Mouse (Mus musculus): ENCODE results near the gene Edc4. TPM values are rescaled to one million over a fixed set of nuclear protein-coding genes. Genes with fewer than 3 reads are reported as not detected.
"Not testable (repeated sequence)": the region's sequence is repeated elsewhere in the genome, so short reads cannot be mapped to it uniquely, and the experiment has no call there.

Gene Edc4
- polyA plus RNA-seq (2016; fragmentation: Nextera tagmentation; extraction: Ambion mirVana): 70.5 and 72.6 TPM in 2 replicates

- peak within 1 kb of the TSS; percentile 63; the same call in 1 of the 2 replicates for H3K27ac ChIP-seq
- H3K36me3 ChIP-seq: peaks cover 54% of the 10 kb centered on the region
- peak within 1 kb of the TSS; percentile 75 for H3K4me3 ChIP-seq
- H3K4me1 ChIP-seq: peaks cover 17% of the 10 kb centered on the region
- ATAC-seq (ENCODE audit: insufficient number of reproducible peaks, insufficient read depth, low FRiP score, low TSS enrichment): peak; percentile 55
- 1% methylated on average over 45 of the region's 45 CpGs for WGBS
- H3K4me2 ChIP-seq (replicated peaks): peak within 1 kb of the TSS; percentile 74
- no peaks in the 10 kb centered on the region for H3K27me3 ChIP-seq
- H3K9ac ChIP-seq: peak within 1 kb of the TSS; percentile 81
- no peaks in the 10 kb centered on the region for H3K9me3 ChIP-seq
Measured at GRCm38 (mm10) chr8:105880754-105881520, at the start of gene Edc4. Edc4 (plus strand) TSS chr8:105880881.

- H3K27me3 ChIP-seq; H3K9ac ChIP-seq; ATAC-seq (ENCODE audit: insufficient number of reproducible peaks, insufficient read depth, low FRiP score, low TSS enrichment); H3K36me3 ChIP-seq; H3K4me3 ChIP-seq; H3K4me1 ChIP-seq; H3K9me3 ChIP-seq; H3K4me2 ChIP-seq (replicated peaks); H3K27ac ChIP-seq: not testable (repeated sequence)
- WGBS: 80% methylated on average over 2 of the region's 2 CpGs
Measured at GRCm38 (mm10) chr8:105833740-105834139, 46.9 kb upstream of the Edc4 start.

GRCm38 (mm10) chr8:105835318-105835717, 45.4 kb upstream of the Edc4 start:
- 28% methylated on average over 11 of the region's 11 CpGs for WGBS
- Histone ChIP-seq H3K4me3 (no peak overlapping the region), H3K27me3 (no peaks in the 10 kb centered on the region), H3K36me3 (no peaks in the 10 kb centered on the region), H3K9me3 (no peaks in the 10 kb centered on the region), H3K9ac (no peak overlapping the region), H3K4me2 (replicated peaks) (no peak overlapping the region), H3K27ac (no peak overlapping the region), H3K4me1 (no peaks in the 10 kb centered on the region)
- ATAC-seq (ENCODE audit: insufficient number of reproducible peaks, insufficient read depth, low FRiP score, low TSS enrichment): no peak

- ATAC-seq (ENCODE audit: insufficient number of reproducible peaks, insufficient read depth, low FRiP score, low TSS enrichment): no peak
- H3K9ac ChIP-seq: no peak overlapping the region
- 80% methylated on average over 6 of the region's 6 CpGs for whole genome bisulfite sequencing
- H3K27ac ChIP-seq: no peak overlapping the region
- H3K4me1 ChIP-seq: no peaks in the 10 kb centered on the region
- H3K4me2 ChIP-seq (replicated peaks): no peak overlapping the region
- H3K36me3 ChIP-seq: peaks cover 9% of the 10 kb centered on the region; the same call in 1 of the 2 replicates
- no peak overlapping the region for H3K4me3 ChIP-seq
- no peaks in the 10 kb centered on the region for H3K27me3 ChIP-seq
- no peaks in the 10 kb centered on the region for H3K9me3 ChIP-seq
Measured at GRCm38 (mm10) chr8:105836991-105837390, 43.7 kb upstream of the Edc4 start.

- H3K9ac ChIP-seq: no peak overlapping the region
- no peak overlapping the region for H3K27ac ChIP-seq
- ATAC-seq (ENCODE audit: insufficient number of reproducible peaks, insufficient read depth, low FRiP score, low TSS enrichment): no peak
- no peak overlapping the region for H3K4me3 ChIP-seq
- H3K4me1 ChIP-seq: no peaks in the 10 kb centered on the region
- no peaks in the 10 kb centered on the region for H3K9me3 ChIP-seq
- no peaks in the 10 kb centered on the region for H3K27me3 ChIP-seq
- peaks cover 17% of the 10 kb centered on the region for H3K36me3 ChIP-seq
- H3K4me2 ChIP-seq (replicated peaks): no peak overlapping the region
- 84% methylated on average over 5 of the region's 5 CpGs for WGBS
Measured at GRCm38 (mm10) chr8:105839209-105839608, 41.5 kb upstream of the Edc4 start.

- Histone ChIP-seq H3K36me3 (peaks cover 60% of the 10 kb centered on the region), H3K27me3 (no peaks in the 10 kb centered on the region), H3K9me3 (no peaks in the 10 kb centered on the region), H3K9ac (no peak overlapping the region), H3K4me3 (no peak overlapping the region), H3K27ac (no peak overlapping the region), H3K4me1 (peaks cover 7% of the 10 kb centered on the region), H3K4me2 (replicated peaks) (no peak overlapping the region)
- ATAC-seq (ENCODE audit: insufficient number of reproducible peaks, insufficient read depth, low FRiP score, low TSS enrichment): no peak
- WGBS: 88% methylated on average over 11 of the region's 11 CpGs
Measured at GRCm38 (mm10) chr8:105846678-105847077, 34.0 kb upstream of the Edc4 start.

GRCm38 (mm10) chr8:105850014-105850413, 30.7 kb upstream of the Edc4 start:
- WGBS: 80% methylated on average over 4 of the region's 4 CpGs
- H3K9me3 ChIP-seq: no peaks in the 10 kb centered on the region
- no peaks in the 10 kb centered on the region for H3K27me3 ChIP-seq
- H3K36me3 ChIP-seq: peaks cover 42% of the 10 kb centered on the region
- H3K4me2 ChIP-seq (replicated peaks): peak overlapping the region; percentile 42; the same call in 1 of the 2 replicates
- no peak overlapping the region for H3K27ac ChIP-seq
- no peak overlapping the region for H3K4me3 ChIP-seq
- no peak overlapping the region for H3K9ac ChIP-seq
- H3K4me1 ChIP-seq: peaks cover 7% of the 10 kb centered on the region
- no peak for ATAC-seq (ENCODE audit: insufficient number of reproducible peaks, insufficient read depth, low FRiP score, low TSS enrichment)

GRCm38 (mm10) chr8:105850611-105851010, 30.1 kb upstream of the Edc4 start:
- 0 out of 2 replicates have a peak overlapping the region, but pooled peaks have one; percentile 9 for H3K4me3 ChIP-seq

GRCm38 (mm10) chr8:105851651-105852143, 29.0 kb upstream of the Edc4 start:
- under 1% methylated on average over 34 of the region's 34 CpGs for WGBS
- peak overlapping the region; percentile 79 for H3K4me3 ChIP-seq
- H3K9ac ChIP-seq: peak overlapping the region; percentile 80
- no peaks in the 10 kb centered on the region for H3K27me3 ChIP-seq
- ATAC-seq (ENCODE audit: insufficient number of reproducible peaks, insufficient read depth, low FRiP score, low TSS enrichment): peak; percentile 83
- H3K9me3 ChIP-seq: no peaks in the 10 kb centered on the region
- peak overlapping the region; percentile 78 for H3K27ac ChIP-seq
- H3K4me1 ChIP-seq: peaks cover 17% of the 10 kb centered on the region
- peaks cover 26% of the 10 kb centered on the region for H3K36me3 ChIP-seq
- H3K4me2 ChIP-seq (replicated peaks): peak overlapping the region; percentile 68

More at GRCm38 (mm10) chr8:105850611-105851010, 30.1 kb upstream of the Edc4 start:
- peaks cover 7% of the 10 kb centered on the region for H3K4me1 ChIP-seq
- 75% methylated on average over 7 of the region's 7 CpGs for WGBS
- H3K27ac ChIP-seq: no peak overlapping the region
- H3K27me3 ChIP-seq: no peaks in the 10 kb centered on the region
- no peak overlapping the region for H3K9ac ChIP-seq
- H3K9me3 ChIP-seq: no peaks in the 10 kb centered on the region
- ATAC-seq (ENCODE audit: insufficient number of reproducible peaks, insufficient read depth, low FRiP score, low TSS enrichment): no peak
- peak overlapping the region; percentile 42 for H3K4me2 ChIP-seq (replicated peaks)
- H3K36me3 ChIP-seq: peaks cover 36% of the 10 kb centered on the region

GRCm38 (mm10) chr8:105852146-105852729, 28.4 kb upstream of the Edc4 start:
- Histone ChIP-seq H3K27ac (no peak overlapping the region), H3K36me3 (peaks cover 20% of the 10 kb centered on the region), H3K9ac (no peak overlapping the region), H3K27me3 (no peaks in the 10 kb centered on the region), H3K9me3 (no peaks in the 10 kb centered on the region), H3K4me1 (peaks cover 22% of the 10 kb centered on the region), H3K4me2 (replicated peaks) (0 out of 2 replicates have a peak overlapping the region, but pooled peaks have one; percentile 1), H3K4me3 (peak overlapping the region; percentile 79; the same call in 1 of the 2 replicates)
- ATAC-seq (ENCODE audit: insufficient number of reproducible peaks, insufficient read depth, low FRiP score, low TSS enrichment): no peak
- 81% methylated on average over 12 of the region's 12 CpGs for WGBS

GRCm38 (mm10) chr8:105853178-105853577, 27.5 kb upstream of the Edc4 start, which contains the start of gene Cenpt:
Cenpt (minus strand) TSS chr8:105853278.
- H3K4me3 ChIP-seq: no peak within 1 kb of the TSS
- H3K4me2 ChIP-seq (replicated peaks): 0 out of 2 replicates have a peak within 1 kb of the TSS, but pooled peaks have one; percentile 1
- 87% methylated on average over 3 of the region's 3 CpGs for WGBS
- no peaks in the 10 kb centered on the region for H3K9me3 ChIP-seq
- no peak for ATAC-seq (ENCODE audit: insufficient number of reproducible peaks, insufficient read depth, low FRiP score, low TSS enrichment)
- no peaks in the 10 kb centered on the region for H3K27me3 ChIP-seq
- no peak within 1 kb of the TSS for H3K27ac ChIP-seq
- H3K36me3 ChIP-seq: peaks cover 14% of the 10 kb centered on the region
- H3K4me1 ChIP-seq: peaks cover 29% of the 10 kb centered on the region
- no peak within 1 kb of the TSS for H3K9ac ChIP-seq

Data from embryonic facial prominence, embryonic 12.5 days (tissue).